In genomic region chr6:117151484-117152149, GRCm38 (mm10) we compare ENCODE assay signal across 17 mouse cellular contexts. TPM values are rescaled to one million over a fixed set of nuclear protein-coding genes. Genes with fewer than 3 reads are reported as not detected.
A peak's percentile ranks its signal among the peaks of the same experiment; 100 is the strongest.
DNase-seq lines count a peak whose midpoint lies in the region; ATAC-seq lines count a peak whose summit lies in the region.
"Had no signal": no experiment of that assay in that cellular context is flagged by ENCODE, and none has a peak within 500 bp of the region (broad histone marks: within the 10 kb centered on the region; RNA-seq: fewer than 3 reads in every experiment).

No protein-coding gene starts in this region.

- no peaks in the 10 kb centered on the region for H3K9me3 ChIP-seq in hindbrain, embryonic 11.5 days (ENCODE audit: control insufficient read depth, low read length)
- H3K9me3 ChIP-seq in hindbrain, embryonic 16.5 days (ENCODE audit: control insufficient read depth, low read length) = no peaks in the 10 kb centered on the region
- no peaks in the 10 kb centered on the region for H3K9me3 ChIP-seq in embryonic facial prominence, embryonic 11.5 days (replicated peaks; ENCODE audit: control insufficient read depth, low read length)
- no peaks in the 10 kb centered on the region for H3K9me3 ChIP-seq in limb, embryonic 11.5 days (ENCODE audit: control insufficient read depth, low read length)
- H3K9me3 ChIP-seq in neural tube, embryonic 12.5 days = no peaks in the 10 kb centered on the region
- H3K9me3 ChIP-seq: liver, embryonic 15.5 days had no signal

- no peak overlapping the region for H3K4me2 ChIP-seq in hindbrain, embryonic 11.5 days (replicated peaks; ENCODE audit: low read depth, low read length)
- H3K4me2 ChIP-seq in hindbrain, embryonic 16.5 days (ENCODE audit: low read length) = no peak overlapping the region
- H3K4me2 ChIP-seq in embryonic facial prominence, embryonic 11.5 days (ENCODE audit: low read depth, low read length) = peak overlapping the region; percentile 8; the same call in 1 of the 2 replicates
- no peak overlapping the region; the same call in 1 of the 2 replicates for H3K4me2 ChIP-seq in limb, embryonic 11.5 days (ENCODE audit: low read depth, severe bottlenecking)
- 0 out of 2 replicates have a peak overlapping the region, but pooled peaks have one; percentile 1 for H3K4me2 ChIP-seq in neural tube, embryonic 12.5 days (replicated peaks)
- H3K4me2 ChIP-seq: liver, embryonic 15.5 days had no signal

- peak; percentile 41 for DNase-seq in hindbrain, embryonic 11.5 days (ENCODE audit: low spot score)
- DNase-seq in embryonic facial prominence, embryonic 11.5 days (ENCODE audit: low spot score) = peak; percentile 92
- DNase-seq in limb, embryonic 11.5 days (ENCODE audit: low spot score) = peak; percentile 80
- no peak for DNase-seq in kidney, postnatal 14 days
- DNase-seq in ovary, postnatal 36 days (ENCODE audit: low spot score) = no peak
- no peak for DNase-seq in right cerebral cortex, adult 2 months (ENCODE audit: low spot score in 2 of 2)
- DNase-seq: cerebellum, adult 9-10 months; gastrocnemius, postnatal 25 days; heart, postnatal 10 days; kidney, adult 9 months; kidney, postnatal 4 days; lung, postnatal 10 days; right cerebral cortex, adult 18-20 months had no signal

- ATAC-seq in hindbrain, embryonic 11.5 days (ENCODE audit: low FRiP score) = no peak
- ATAC-seq in hindbrain, embryonic 16.5 days = no peak
- ATAC-seq in embryonic facial prominence, embryonic 11.5 days (replicated peaks; ENCODE audit: insufficient number of reproducible peaks, low FRiP score, low TSS enrichment, low read depth) = peak; percentile 85
- ATAC-seq in limb, embryonic 11.5 days (ENCODE audit: insufficient number of reproducible peaks, low FRiP score, low TSS enrichment, low read depth) = peak; percentile 88; the same call in 1 of the 2 replicates
- no peak for ATAC-seq in neural tube, embryonic 12.5 days (ENCODE audit: low FRiP score, low read depth)
- ATAC-seq: Patski had no signal

- no peak overlapping the region for H3K4me3 ChIP-seq in hindbrain, embryonic 11.5 days (ENCODE audit: low read depth, low read length)
- H3K4me3 ChIP-seq in hindbrain, embryonic 16.5 days (ENCODE audit: low read length) = no peak overlapping the region
- no peak overlapping the region for H3K4me3 ChIP-seq in embryonic facial prominence, embryonic 11.5 days (ENCODE audit: low read depth, low read length)
- H3K4me3 ChIP-seq in limb, embryonic 11.5 days (ENCODE audit: low read depth, low read length) = 0 out of 2 replicates have a peak overlapping the region, but pooled peaks have one; percentile 9
- H3K4me3 ChIP-seq in neural tube, embryonic 12.5 days = no peak overlapping the region
- H3K4me3 ChIP-seq: liver, embryonic 15.5 days had no signal

- no peaks in the 10 kb centered on the region for H3K36me3 ChIP-seq in hindbrain, embryonic 11.5 days (ENCODE audit: control insufficient read depth, insufficient read depth, low read length)
- no peaks in the 10 kb centered on the region for H3K36me3 ChIP-seq in hindbrain, embryonic 16.5 days (ENCODE audit: control insufficient read depth, insufficient read depth, low read length)
- H3K36me3 ChIP-seq in embryonic facial prominence, embryonic 11.5 days (replicated peaks; ENCODE audit: control insufficient read depth, insufficient read depth, low read depth, low read length) = no peaks in the 10 kb centered on the region
- no peaks in the 10 kb centered on the region for H3K36me3 ChIP-seq in limb, embryonic 11.5 days (ENCODE audit: control insufficient read depth, insufficient read depth, low read length)
- no peaks in the 10 kb centered on the region for H3K36me3 ChIP-seq in neural tube, embryonic 12.5 days
- H3K36me3 ChIP-seq: liver, embryonic 15.5 days had no signal

- no peaks in the 10 kb centered on the region for H3K27me3 ChIP-seq in hindbrain, embryonic 11.5 days (ENCODE audit: control insufficient read depth, insufficient read depth, low read length)
- no peaks in the 10 kb centered on the region for H3K27me3 ChIP-seq in hindbrain, embryonic 16.5 days (replicated peaks; ENCODE audit: control insufficient read depth, insufficient read depth, low read length)
- no peaks in the 10 kb centered on the region for H3K27me3 ChIP-seq in embryonic facial prominence, embryonic 11.5 days (ENCODE audit: control insufficient read depth, insufficient read depth, low read length)
- H3K27me3 ChIP-seq in limb, embryonic 11.5 days (ENCODE audit: control insufficient read depth, insufficient read depth, low read length) = 0 out of 2 replicates have a peak, but pooled peaks cover 2% of the 10 kb centered on the region
- H3K27me3 ChIP-seq in neural tube, embryonic 12.5 days (replicated peaks) = no peaks in the 10 kb centered on the region
- H3K27me3 ChIP-seq: Patski had no signal

- H3K27ac ChIP-seq in hindbrain, embryonic 11.5 days (ENCODE audit: low read depth, low read length) = no peak overlapping the region
- H3K27ac ChIP-seq in hindbrain, embryonic 16.5 days (ENCODE audit: low read depth, low read length) = no peak overlapping the region
- peak overlapping the region; percentile 10 for H3K27ac ChIP-seq in embryonic facial prominence, embryonic 11.5 days (replicated peaks; ENCODE audit: low read depth, low read length)
- peak overlapping the region; percentile 69 for H3K27ac ChIP-seq in limb, embryonic 11.5 days (replicated peaks; ENCODE audit: low read depth, low read length)
- no peak overlapping the region for H3K27ac ChIP-seq in neural tube, embryonic 12.5 days
- H3K27ac ChIP-seq: liver, embryonic 15.5 days had no signal

- H3K9ac ChIP-seq in hindbrain, embryonic 11.5 days (ENCODE audit: low read depth, low read length) = no peak overlapping the region
- H3K9ac ChIP-seq in hindbrain, embryonic 16.5 days (ENCODE audit: low read depth, low read length) = no peak overlapping the region
- no peak overlapping the region; the same call in 1 of the 2 replicates for H3K9ac ChIP-seq in embryonic facial prominence, embryonic 11.5 days (replicated peaks; ENCODE audit: low read length)
- no peak overlapping the region for H3K9ac ChIP-seq in limb, embryonic 11.5 days (ENCODE audit: low read length)
- H3K9ac ChIP-seq in neural tube, embryonic 12.5 days = no peak overlapping the region
- H3K9ac ChIP-seq: liver, embryonic 15.5 days had no signal

- no peaks in the 10 kb centered on the region for H3K4me1 ChIP-seq in hindbrain, embryonic 11.5 days (replicated peaks; ENCODE audit: control insufficient read depth, insufficient read depth, low read length)
- no peaks in the 10 kb centered on the region; the same call in 1 of the 2 replicates for H3K4me1 ChIP-seq in hindbrain, embryonic 16.5 days (ENCODE audit: control insufficient read depth, insufficient read depth, low read depth, low read length)
- no peaks in the 10 kb centered on the region for H3K4me1 ChIP-seq in embryonic facial prominence, embryonic 11.5 days (ENCODE audit: control insufficient read depth, insufficient read depth, low read length)
- peaks cover 21% of the 10 kb centered on the region for H3K4me1 ChIP-seq in limb, embryonic 11.5 days (ENCODE audit: control insufficient read depth, insufficient read depth, low read length)
- no peaks in the 10 kb centered on the region for H3K4me1 ChIP-seq in neural tube, embryonic 12.5 days
- H3K4me1 ChIP-seq: liver, embryonic 15.5 days had no signal

- 14% methylated on average over 18 of the region's 18 CpGs for WGBS in hindbrain, embryonic 11.5 days
- WGBS in hindbrain, embryonic 16.5 days = 17% methylated on average over 18 of the region's 18 CpGs
- 6% methylated on average over 18 of the region's 18 CpGs for WGBS in embryonic facial prominence, embryonic 11.5 days
- WGBS in limb, embryonic 11.5 days = 4% methylated on average over 18 of the region's 18 CpGs
- 9% methylated on average over 18 of the region's 18 CpGs for WGBS in neural tube, embryonic 12.5 days

RNA-seq across cellular contexts. Expression of gene Cxcl12, which starts 16.7 kb away (rescaled TPM):
- 62.2 and 65.1 TPM in 2 replicates for polyA plus RNA-seq in hindbrain, embryonic 11.5 days (2014; fragmentation: Nextera tagmentation; extraction: Ambion mirVana)
- polyA plus RNA-seq in hindbrain, embryonic 16.5 days (2015; fragmentation: Nextera tagmentation; extraction: Ambion mirVana) = 71.7 and 89.4 TPM in 2 replicates
- polyA plus RNA-seq in embryonic facial prominence, embryonic 11.5 days (2014; fragmentation: Nextera tagmentation; extraction: Ambion mirVana) = 147 TPM in 2 replicates
- polyA plus RNA-seq in limb, embryonic 11.5 days (2014; fragmentation: Nextera tagmentation; extraction: Ambion mirVana) = 81.6 and 86.0 TPM in 2 replicates
- 87.4 and 94.5 TPM in 2 replicates for polyA plus RNA-seq in neural tube, embryonic 12.5 days (2016; fragmentation: Nextera tagmentation; extraction: Ambion mirVana)

Comparison
In these comparisons a context has a peak if more than half of its experiments do, and no peak if none do; other contexts are left out.
1. ATAC-seq: peak in embryonic facial prominence, embryonic 11.5 days (single experiment) and limb, embryonic 11.5 days (single experiment); none in hindbrain, embryonic 11.5 days (single experiment), hindbrain, embryonic 16.5 days (single experiment) and neural tube, embryonic 12.5 days (single experiment).
2. DNase-seq: peak in hindbrain, embryonic 11.5 days (single experiment), embryonic facial prominence, embryonic 11.5 days (single experiment) and limb, embryonic 11.5 days (single experiment); none in kidney, postnatal 14 days (single experiment), ovary, postnatal 36 days (single experiment) and right cerebral cortex, adult 2 months (0 of 2).
3. H3K27ac ChIP-seq: peak in embryonic facial prominence, embryonic 11.5 days (single experiment) and limb, embryonic 11.5 days (single experiment); none in hindbrain, embryonic 11.5 days (single experiment), hindbrain, embryonic 16.5 days (single experiment) and neural tube, embryonic 12.5 days (single experiment).
4. H3K4me2 ChIP-seq: peak in embryonic facial prominence, embryonic 11.5 days (single experiment) and neural tube, embryonic 12.5 days (single experiment); none in hindbrain, embryonic 11.5 days (single experiment), hindbrain, embryonic 16.5 days (single experiment) and limb, embryonic 11.5 days (single experiment).